Mouse (Mus musculus) limb, embryonic 11.5 days (tissue): ENCODE results near the gene Sfn. TPM values are rescaled to one million over a fixed set of nuclear protein-coding genes. Genes with fewer than 3 reads are reported as not detected.

Source experiments
- ATAC-seq: fragments of 200-750 bp; cut with Nextera tagmentation; 2 replicates; pipeline ENCODE4 v1.8.0; 2017; ENCODE audit warnings: low read depth; ENCODE audit not compliant: insufficient number of reproducible peaks, low FRiP score, low TSS enrichment
- DNase-seq: peaks from one replicate; pipeline ENCODE4 v3.0.0-alpha.2; 2015; ENCODE audit warnings: low spot score
- H3K27ac ChIP-seq: fragments of 300-500 bp; sonication (generic); replicated peaks from 2 replicates; pipeline ENCODE4 v1.5.1; 2014; ENCODE audit warnings: low read depth, mild to moderate bottlenecking, low read length
- H3K27me3 ChIP-seq: fragments of 300-500 bp; sonication (generic); 2 replicates; pipeline ENCODE4 v1.6.1; 2014; ENCODE audit warnings: mild to moderate bottlenecking, low read length, mixed read lengths; ENCODE audit not compliant: control insufficient read depth, insufficient read depth
- H3K36me3 ChIP-seq: fragments of 300-500 bp; sonication (generic); 2 replicates; pipeline ENCODE4 v1.6.1; 2014; ENCODE audit warnings: mild to moderate bottlenecking, low read length, moderate library complexity, mixed read lengths; ENCODE audit not compliant: control insufficient read depth, insufficient read depth
- H3K4me1 ChIP-seq: fragments of 300-500 bp; sonication (generic); 2 replicates; pipeline ENCODE4 v1.6.1; 2014; ENCODE audit warnings: low read length, mixed read lengths; ENCODE audit not compliant: control insufficient read depth, insufficient read depth
- H3K4me2 ChIP-seq: fragments of 300-500 bp; sonication (generic); 2 replicates; pipeline ENCODE4 v1.6.1; 2014; ENCODE audit warnings: low read depth, mild to moderate bottlenecking, moderate library complexity; ENCODE audit not compliant: severe bottlenecking
- H3K4me3 ChIP-seq: fragments of 300-500 bp; sonication (generic); 2 replicates; pipeline ENCODE4 v1.5.1; 2014; ENCODE audit warnings: low read depth, low read length
- H3K9ac ChIP-seq: fragments of 300-500 bp; sonication (generic); 2 replicates; pipeline ENCODE4 v1.6.1; 2014; ENCODE audit warnings: mild to moderate bottlenecking, low read length
- H3K9me3 ChIP-seq: fragments of 300-500 bp; sonication (generic); 2 replicates; pipeline ENCODE4 v1.6.1; 2016; ENCODE audit warnings: low read length; ENCODE audit not compliant: control insufficient read depth
- WGBS: fragments of 180-500 bp; shearing (Covaris S2); extraction: QIAGEN DNeasy Blood & Tissue Kit; methylation state at CpG from one replicate; pipeline ENCODE4 v1.1.7; 2014; 5-methylcytosine and 5-hydroxymethylcytosine counted together
- polyA plus RNA-seq: library from polyadenylated mRNA; unstranded; fragments of >200 nt; fragmentation: Nextera tagmentation; extraction: Ambion mirVana; gene quantifications from 2 replicates; pipeline ENCODE4 v1.2.1, GENCODE M21; 2014

The Sfn gene
- polyA plus RNA-seq, 1 experiment from 2014 or later: 34.9 TPM

DNA sequence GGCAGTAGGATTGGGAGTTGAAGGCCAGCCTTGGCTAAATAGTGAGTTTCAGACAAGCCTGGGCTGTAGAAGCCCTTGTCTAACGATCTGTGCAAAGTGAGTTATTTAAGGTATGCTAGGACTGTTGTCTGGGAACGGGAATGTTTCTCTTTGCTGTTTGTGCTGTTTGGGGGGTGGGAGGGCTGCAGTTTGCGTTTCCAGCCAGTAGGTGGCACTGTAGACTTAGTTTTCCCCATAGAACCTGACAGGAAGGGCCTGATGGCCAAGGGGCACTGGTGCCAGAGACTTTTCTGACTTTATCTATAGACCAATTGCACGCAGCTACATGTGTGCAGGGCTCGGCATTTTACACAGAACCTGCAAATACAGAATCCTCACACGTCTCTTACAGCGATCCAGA, 9.4 kb downstream of the Sfn start:
- Histone ChIP-seq H3K27ac (no peak overlapping the region), H3K9me3 (no peaks in the 10 kb centered on the region), H3K4me2 (no peak overlapping the region), H3K4me3 (no peak overlapping the region), H3K4me1 (no peaks in the 10 kb centered on the region), H3K9ac (no peak overlapping the region), H3K36me3 (peaks cover 18% of the 10 kb centered on the region; the same call in 1 of the 2 replicates), H3K27me3 (no peaks in the 10 kb centered on the region)
- no peak for ATAC-seq
- WGBS: 35% methylated on average over 7 of the region's 7 CpGs
- peak; percentile 88 for DNase-seq

DNA sequence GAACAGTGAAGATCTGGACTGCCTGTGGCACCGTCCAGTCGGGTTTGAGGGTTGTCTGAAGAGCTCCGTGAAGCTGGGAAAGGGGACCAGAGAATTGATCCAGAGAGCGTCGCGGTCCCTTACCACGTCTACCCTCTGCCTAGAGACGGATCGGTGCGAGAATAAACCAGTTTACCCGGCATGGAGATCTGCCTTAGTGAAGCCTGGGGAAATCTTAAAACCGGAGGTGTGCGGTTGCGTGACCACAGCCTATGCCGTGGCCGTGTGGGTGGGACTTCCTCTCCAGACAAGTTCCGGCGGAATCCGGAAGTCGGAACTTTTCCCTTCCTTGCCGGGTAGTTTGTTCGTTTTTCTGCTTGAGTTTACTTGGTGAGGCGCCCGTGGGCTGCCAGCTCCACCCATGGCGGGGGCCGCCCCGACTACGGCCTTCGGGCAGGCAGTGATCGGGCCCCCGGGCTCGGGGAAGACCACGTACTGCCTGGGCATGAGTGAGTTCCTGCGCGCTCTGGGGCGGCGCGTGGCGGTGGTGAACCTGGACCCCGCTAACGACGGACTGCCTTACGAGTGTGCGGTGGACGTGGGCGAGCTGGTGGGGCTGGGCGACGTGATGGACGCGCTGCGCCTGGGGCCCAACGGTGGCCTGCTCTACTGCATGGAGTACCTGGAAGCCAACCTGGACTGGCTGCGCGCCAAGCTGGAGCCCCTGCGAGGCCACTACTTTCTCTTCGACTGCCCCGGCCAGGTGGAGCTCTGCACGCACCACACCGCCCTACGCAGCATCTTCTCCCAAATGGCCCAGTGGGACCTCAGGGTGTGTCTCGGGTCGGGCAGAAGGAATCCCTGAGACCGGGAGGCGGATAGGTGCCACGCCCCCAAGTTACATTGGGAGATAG, 17.7 kb downstream of the Sfn start, which contains the start of gene Gpn2:
Gene Gpn2 (plus strand): TSS at position 304 of the 893 bp plus-strand sequence.
- H3K4me1 ChIP-seq: peaks cover 10% of the 10 kb centered on the region; the same call in 1 of the 2 replicates
- H3K27me3 ChIP-seq: no peaks in the 10 kb centered on the region
- DNase-seq: peak; percentile 86
- peak within 1 kb of the TSS; percentile 62; the same call in 1 of the 2 replicates for H3K27ac ChIP-seq
- peak within 1 kb of the TSS; percentile 72 for H3K9ac ChIP-seq
- ATAC-seq: peak; percentile 72; the same call in 1 of the 2 replicates
- peak within 1 kb of the TSS; percentile 96 for H3K4me3 ChIP-seq
- peak within 1 kb of the TSS; percentile 100 for H3K4me2 ChIP-seq
- peaks cover 17% of the 10 kb centered on the region; the same call in 1 of the 2 replicates for H3K36me3 ChIP-seq
- 3% methylated on average over 65 of the region's 65 CpGs for WGBS
- H3K9me3 ChIP-seq: no peaks in the 10 kb centered on the region

DNA sequence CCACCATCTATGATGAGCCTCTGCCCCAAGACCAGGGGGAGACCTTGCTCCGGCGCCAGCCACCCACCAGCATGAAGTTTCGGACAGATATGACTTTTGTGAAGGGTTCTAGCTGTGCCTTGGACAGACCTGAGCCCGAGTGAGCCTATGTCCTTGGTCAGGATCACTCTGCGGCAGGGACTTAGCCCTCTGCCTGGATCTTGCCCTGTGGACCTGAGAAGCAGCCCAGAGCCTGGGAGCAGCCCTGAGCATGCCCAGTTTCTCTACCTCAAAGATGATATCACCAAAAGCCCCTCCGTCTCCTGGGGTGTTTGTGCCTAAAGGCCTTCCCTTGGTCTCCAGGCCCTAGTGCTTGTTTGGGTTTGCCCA, 18.3 kb downstream of the Sfn start:
- Histone ChIP-seq H3K27me3 (no peaks in the 10 kb centered on the region), H3K9ac (peak overlapping the region; percentile 72), H3K4me2 (peak overlapping the region; percentile 100), H3K4me3 (peak overlapping the region; percentile 96), H3K27ac (peak overlapping the region; percentile 62; the same call in 1 of the 2 replicates), H3K4me1 (peaks cover 10% of the 10 kb centered on the region; the same call in 1 of the 2 replicates), H3K36me3 (peaks cover 15% of the 10 kb centered on the region; the same call in 1 of the 2 replicates), H3K9me3 (no peaks in the 10 kb centered on the region)
- ATAC-seq (peak; percentile 6; the same call in 1 of the 2 replicates), DNase-seq (no peak)
- WGBS: 61% methylated on average over 6 of the region's 6 CpGs

DNA sequence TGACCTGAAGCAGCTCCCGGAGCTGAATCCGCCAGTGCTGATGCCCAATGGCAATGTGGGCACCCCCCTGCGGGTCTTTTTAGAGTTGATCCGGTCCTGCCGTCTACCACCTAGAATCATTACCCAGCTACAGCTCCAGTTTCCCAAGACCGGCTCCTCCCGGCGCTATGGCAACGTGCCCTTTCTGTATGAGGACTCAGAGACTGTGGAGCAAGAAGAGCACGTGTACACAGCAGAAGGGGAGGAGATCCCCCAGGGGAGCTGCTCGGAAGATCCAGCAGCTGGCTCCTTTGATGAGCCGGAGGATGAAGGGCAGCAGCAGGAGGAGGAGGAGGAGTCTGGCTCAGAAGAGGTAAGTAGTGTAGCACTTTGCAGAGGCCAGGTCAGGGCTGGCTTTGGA, 24.0 kb downstream of the Sfn start:
- Histone ChIP-seq H3K9ac (no peak overlapping the region), H3K36me3 (peaks cover 3% of the 10 kb centered on the region; the same call in 1 of the 2 replicates), H3K9me3 (no peaks in the 10 kb centered on the region), H3K4me3 (no peak overlapping the region), H3K4me2 (no peak overlapping the region), H3K27ac (no peak overlapping the region), H3K27me3 (no peaks in the 10 kb centered on the region), H3K4me1 (peaks cover 2% of the 10 kb centered on the region; the same call in 1 of the 2 replicates)
- DNase-seq: no peak
- no peak for ATAC-seq
- 74% methylated on average over 12 of the region's 12 CpGs for WGBS

DNA sequence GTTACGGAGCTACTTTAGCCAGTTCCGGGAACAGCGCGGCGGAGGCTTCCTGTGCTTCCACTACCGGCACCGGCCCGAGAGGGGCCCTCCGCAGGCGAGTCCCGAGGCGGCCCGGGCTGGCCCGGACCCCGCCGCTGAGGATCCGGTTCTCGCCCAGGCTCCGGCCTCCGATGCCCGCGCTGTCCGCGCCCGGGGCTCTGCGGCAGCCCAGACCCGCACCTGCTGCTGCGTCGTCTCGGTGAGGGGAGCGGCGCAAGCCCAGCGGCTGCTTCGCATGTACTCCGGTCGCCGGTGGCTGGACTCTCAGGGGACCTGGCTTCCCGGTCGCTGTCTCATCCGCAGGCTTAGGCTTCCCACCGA, 27.1 kb downstream of the Sfn start:
- ATAC-seq: peak; percentile 33; the same call in 1 of the 2 replicates
- no peaks in the 10 kb centered on the region for H3K9me3 ChIP-seq
- peak overlapping the region; percentile 88 for H3K4me2 ChIP-seq
- H3K27ac ChIP-seq: peak overlapping the region; percentile 73; the same call in 1 of the 2 replicates
- no peaks in the 10 kb centered on the region for H3K27me3 ChIP-seq
- no peak for DNase-seq
- H3K36me3 ChIP-seq: peaks cover 3% of the 10 kb centered on the region; the same call in 1 of the 2 replicates
- 1% methylated on average over 38 of the region's 41 CpGs for WGBS
- peak overlapping the region; percentile 90 for H3K9ac ChIP-seq
- H3K4me1 ChIP-seq: peaks cover 2% of the 10 kb centered on the region; the same call in 1 of the 2 replicates
- peak overlapping the region; percentile 100 for H3K4me3 ChIP-seq

DNA sequence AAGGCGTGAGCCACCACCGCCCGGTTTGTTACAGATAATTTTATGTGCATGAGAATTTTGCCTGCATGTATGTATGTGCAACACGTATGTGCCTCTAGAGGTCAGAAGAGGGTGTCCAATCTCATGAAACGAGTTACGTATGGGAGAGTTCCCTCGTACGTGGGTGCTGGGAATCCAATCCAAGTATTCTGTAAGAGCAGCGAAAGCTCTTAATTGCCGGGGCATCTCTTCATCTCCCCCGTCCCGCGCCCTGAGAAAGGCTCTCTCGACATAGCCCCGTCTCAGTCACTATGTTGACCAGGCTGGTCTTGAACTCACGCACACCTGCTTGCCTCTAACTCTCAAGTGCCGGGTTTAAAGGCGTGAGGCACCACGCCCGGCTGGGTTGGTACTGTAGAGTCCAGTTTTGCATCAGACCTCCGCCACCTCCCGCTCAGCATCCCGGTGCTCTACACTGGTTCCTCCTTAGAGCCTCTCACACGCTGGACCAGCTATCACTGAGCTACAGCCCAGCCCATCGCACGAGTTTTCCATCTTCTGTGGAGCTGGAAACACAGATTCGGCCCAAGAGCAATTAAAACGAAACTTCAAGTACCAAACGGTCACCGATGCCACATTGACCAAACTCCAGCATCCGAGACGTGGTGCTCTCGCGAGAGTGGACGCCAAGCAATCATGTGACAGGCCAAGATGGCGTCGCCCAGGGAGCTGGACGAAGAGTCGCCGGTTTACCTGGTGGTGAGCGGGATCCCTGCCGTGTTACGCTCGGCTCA, 27.7 kb downstream of the Sfn start, which contains the start of gene Gpatch3:
Gene Gpatch3 (plus strand): TSS at position 676 of the 773 bp plus-strand sequence.
- Histone ChIP-seq H3K4me1 (peaks cover 2% of the 10 kb centered on the region; the same call in 1 of the 2 replicates), H3K4me3 (peak within 1 kb of the TSS; percentile 100), H3K9me3 (no peaks in the 10 kb centered on the region), H3K27ac (peak within 1 kb of the TSS; percentile 73), H3K36me3 (no peaks in the 10 kb centered on the region), H3K27me3 (no peaks in the 10 kb centered on the region), H3K9ac (peak within 1 kb of the TSS; percentile 90), H3K4me2 (peak within 1 kb of the TSS; percentile 88)
- DNase-seq (peak; percentile 95), ATAC-seq (peak; percentile 86)
- 9% methylated on average over 44 of the region's 44 CpGs for WGBS

DNA sequence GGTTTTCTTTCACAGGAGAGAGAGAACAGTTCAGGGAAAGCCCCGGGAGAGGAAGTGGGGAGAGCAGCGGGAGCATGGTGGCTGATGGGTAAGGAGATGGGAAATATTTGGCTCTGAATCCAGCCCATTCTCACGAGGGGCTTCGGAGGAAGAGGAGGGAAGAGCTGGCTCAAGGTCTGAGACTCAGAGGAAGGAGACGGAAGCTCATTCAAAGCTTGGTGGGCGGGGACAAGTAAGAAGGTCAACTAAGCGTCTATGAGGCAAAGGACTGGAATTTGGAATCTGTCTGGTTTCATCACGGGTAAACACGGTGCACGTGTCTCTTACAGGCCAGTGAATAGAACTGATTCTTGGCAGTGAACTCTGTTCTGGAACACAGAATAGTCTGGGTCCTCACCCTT, 31.9 kb downstream of the Sfn start:
- WGBS: 66% methylated on average over 10 of the region's 10 CpGs
- Histone ChIP-seq H3K27ac (no peak overlapping the region), H3K36me3 (no peaks in the 10 kb centered on the region), H3K4me2 (no peak overlapping the region), H3K4me3 (no peak overlapping the region), H3K4me1 (no peaks in the 10 kb centered on the region), H3K27me3 (no peaks in the 10 kb centered on the region), H3K9ac (no peak overlapping the region), H3K9me3 (no peaks in the 10 kb centered on the region)
- ATAC-seq (no peak), DNase-seq (no peak)
